Mouse (Mus musculus) MEL (cell line): ENCODE results near the gene Aff3. TPM values are rescaled to one million over a fixed set of nuclear protein-coding genes. Genes with fewer than 3 reads are reported as not detected.

Experiments
- DNase-seq: peaks from one replicate; pipeline ENCODE4 v3.0.0; 2011; ENCODE audit warnings: low read depth, low spot score
- H3K27ac ChIP-seq: 2 replicates; pipeline ENCODE4 v1.5.1; 2012; ENCODE audit warnings: low read depth, mild to moderate bottlenecking, control low read depth, low read length, moderate library complexity; ENCODE audit not compliant: control insufficient read depth
- H3K27me3 ChIP-seq, 2 experiments: fragments of 150-350 bp in 1 of 2; sonication (generic) in 1 of 2; 2 replicates each; pipeline ENCODE4 v1.6.1; 2012; ENCODE audit warnings: low read length in 2 of 2, mild to moderate bottlenecking in 2 of 2, improper control_type of control experiment in 1 of 2, moderate library complexity in 1 of 2; ENCODE audit not compliant: insufficient read depth in 2 of 2, control insufficient read depth in 1 of 2
- H3K36me3 ChIP-seq, 2 experiments: 2 replicates each; pipeline ENCODE4 v1.6.1; 2012 to 2014; ENCODE audit warnings: low read length in 2 of 2, improper control_type of control experiment in 1 of 2, inconsistent platforms in 1 of 2, mild to moderate bottlenecking in 1 of 2; ENCODE audit not compliant: insufficient read depth in 2 of 2, control insufficient read depth in 1 of 2
- H3K4me1 ChIP-seq, 2 experiments: fragments of 150-350 bp in 1 of 2; sonication (generic) in 1 of 2; 2 replicates each; pipeline ENCODE4 v1.6.1; 2012; ENCODE audit warnings: low read length in 2 of 2, improper control_type of control experiment in 1 of 2, mild to moderate bottlenecking in 1 of 2; ENCODE audit not compliant: insufficient read depth in 2 of 2, control insufficient read depth in 1 of 2
- H3K4me3 ChIP-seq, 2 experiments: fragments of 150-350 bp in 1 of 2; sonication (generic) in 1 of 2; 2 replicates each; pipeline ENCODE4 v1.5.1; 2012; ENCODE audit warnings: low read depth in 2 of 2, low read length in 2 of 2, mild to moderate bottlenecking in 2 of 2, moderate library complexity in 2 of 2, control low read depth in 1 of 2, improper control_type of control experiment in 1 of 2; ENCODE audit not compliant: control insufficient read depth in 1 of 2, insufficient read depth in 1 of 2
- H3K79me2 ChIP-seq: 2 replicates; pipeline ENCODE4 v1.6.1; 2012; ENCODE audit warnings: mild to moderate bottlenecking, low read length, moderate library complexity; ENCODE audit not compliant: control insufficient read depth, poor library complexity, insufficient read depth
- H3K9ac ChIP-seq: 2 replicates; pipeline ENCODE4 v1.6.1; 2012; ENCODE audit warnings: low read depth, mild to moderate bottlenecking, control low read depth, low read length, moderate library complexity; ENCODE audit not compliant: control insufficient read depth, poor library complexity, severe bottlenecking
- H3K9me3 ChIP-seq: fragments of 150-350 bp; sonication (generic); replicated peaks from 2 replicates; pipeline ENCODE4 v1.6.1; 2012; ENCODE audit warnings: mild to moderate bottlenecking, low read length, improper control_type of control experiment, moderate library complexity; ENCODE audit not compliant: insufficient read depth
- BHLHE40 ChIP-seq: IDR thresholded peaks from 2 replicates; pipeline ENCODE4 v1.6.1; 2012; ENCODE audit warnings: low read depth, mild to moderate bottlenecking, inconsistent platforms, low read length, improper control_type of control experiment, borderline replicate concordance
- CHD1 ChIP-seq: IDR thresholded peaks from 2 replicates; pipeline ENCODE4 v1.6.1; 2012; ENCODE audit warnings: low read depth, mild to moderate bottlenecking, inconsistent platforms, low read length, improper control_type of control experiment
- CHD2 ChIP-seq: IDR thresholded peaks from 2 replicates; pipeline ENCODE4 v1.6.1; 2011; ENCODE audit warnings: low read length, improper control_type of control experiment
- E2F4 ChIP-seq: IDR thresholded peaks from 2 replicates; pipeline ENCODE4 v1.6.1; 2011; ENCODE audit warnings: low read depth, low read length, improper control_type of control experiment, borderline replicate concordance
- ELF1 ChIP-seq: IDR thresholded peaks from 2 replicates; pipeline ENCODE4 v1.6.1; 2014; ENCODE audit warnings: low read depth, mild to moderate bottlenecking, inconsistent platforms, low read length, improper control_type of control experiment, moderate library complexity
- EP300 ChIP-seq, 2 experiments: IDR thresholded peaks; 2 replicates each; pipeline ENCODE4 v1.6.1; 2011; ENCODE audit warnings: improper control_type of control experiment in 2 of 2, low read length in 2 of 2, low read depth in 1 of 2, mild to moderate bottlenecking in 1 of 2
- ETS1 ChIP-seq: IDR thresholded peaks from 2 replicates; pipeline ENCODE4 v1.6.1; 2012; ENCODE audit warnings: low read depth, mild to moderate bottlenecking, inconsistent platforms, low read length, improper control_type of control experiment, moderate library complexity
- GATA1 ChIP-seq: IDR thresholded peaks from 2 replicates; pipeline ENCODE4 v1.6.1; 2011; ENCODE audit warnings: low read depth, low read length, improper control_type of control experiment
- MAFK ChIP-seq: IDR thresholded peaks from 2 replicates; pipeline ENCODE4 v1.6.1; 2011; ENCODE audit warnings: low read depth, mild to moderate bottlenecking, low read length, improper control_type of control experiment, borderline replicate concordance
- MAX ChIP-seq: IDR thresholded peaks from 2 replicates; pipeline ENCODE4 v1.6.1; 2011; ENCODE audit warnings: low read length, improper control_type of control experiment
- MAZ ChIP-seq: IDR thresholded peaks from 2 replicates; pipeline ENCODE4 v1.6.1; 2012; ENCODE audit warnings: low read depth, mild to moderate bottlenecking, inconsistent platforms, low read length, improper control_type of control experiment
- MXI1 ChIP-seq: IDR thresholded peaks from 2 replicates; pipeline ENCODE4 v1.6.1; 2011; ENCODE audit warnings: mild to moderate bottlenecking, low read depth, low read length, improper control_type of control experiment
- MYB ChIP-seq: IDR thresholded peaks from 2 replicates; pipeline ENCODE4 v1.6.1; 2011; ENCODE audit warnings: mild to moderate bottlenecking, low read depth, low read length, improper control_type of control experiment
- NELFE ChIP-seq: IDR thresholded peaks from 2 replicates; pipeline ENCODE4 v1.6.1; 2011; ENCODE audit warnings: low read depth, low read length, improper control_type of control experiment
- POLR2A ChIP-seq, 2 experiments: IDR thresholded peaks; 2 replicates each; pipeline ENCODE4 v1.6.1; 2011 to 2012; ENCODE audit warnings: low read length in 2 of 2, mild to moderate bottlenecking in 2 of 2, control low read depth in 1 of 2, improper control_type of control experiment in 1 of 2, low read depth in 1 of 2, moderate library complexity in 1 of 2; ENCODE audit not compliant: control insufficient read depth in 1 of 2, insufficient read depth in 1 of 2, poor library complexity in 1 of 2
- RAD21 ChIP-seq: IDR thresholded peaks from 2 replicates; pipeline ENCODE4 v1.6.1; 2011; ENCODE audit warnings: mild to moderate bottlenecking, low read depth, low read length, improper control_type of control experiment
- RCOR1 ChIP-seq: IDR thresholded peaks from 2 replicates; pipeline ENCODE4 v1.6.1; 2012; ENCODE audit warnings: low read depth, mild to moderate bottlenecking, inconsistent platforms, low read length, improper control_type of control experiment
- SMC3 ChIP-seq: IDR thresholded peaks from 2 replicates; pipeline ENCODE4 v1.6.1; 2011; ENCODE audit warnings: low read depth, low read length, improper control_type of control experiment
- TAL1 ChIP-seq: IDR thresholded peaks from 2 replicates; pipeline ENCODE4 v1.6.1; 2012; ENCODE audit warnings: mild to moderate bottlenecking, inconsistent platforms, low read length, moderate library complexity, mixed read lengths
- TBP ChIP-seq: IDR thresholded peaks from 2 replicates; pipeline ENCODE4 v1.8.0; 2011; ENCODE audit warnings: low read depth, low read length, improper control_type of control experiment
- UBTF ChIP-seq: IDR thresholded peaks from 2 replicates; pipeline ENCODE4 v1.6.1; 2012; ENCODE audit warnings: low read depth, mild to moderate bottlenecking, inconsistent platforms, low read length, improper control_type of control experiment, moderate library complexity, borderline replicate concordance; ENCODE audit not compliant: insufficient read depth
- ZC3H11A ChIP-seq: IDR thresholded peaks from 2 replicates; pipeline ENCODE4 v1.6.1; 2012; ENCODE audit warnings: low read depth, mild to moderate bottlenecking, inconsistent platforms, low read length, improper control_type of control experiment
- ZKSCAN1 ChIP-seq: IDR thresholded peaks from 2 replicates; pipeline ENCODE4 v1.6.1; 2012; ENCODE audit warnings: low read depth, mild to moderate bottlenecking, inconsistent platforms, low read length, improper control_type of control experiment, moderate library complexity
- ZMIZ1 ChIP-seq: IDR thresholded peaks from 2 replicates; pipeline ENCODE4 v1.6.1; 2012; ENCODE audit warnings: low read depth, mild to moderate bottlenecking, inconsistent platforms, low read length, improper control_type of control experiment, moderate library complexity
- ZNF384 ChIP-seq: IDR thresholded peaks from 2 replicates; pipeline ENCODE4 v1.6.1; 2012; ENCODE audit warnings: low read depth, mild to moderate bottlenecking, inconsistent platforms, low read length, improper control_type of control experiment
- polyA plus RNA-seq, 2 experiments: library from polyadenylated mRNA; stranded (reverse) in 1 of 2; unstranded in 1 of 2; fragments of >175 nt in 1 of 2; fragments of >200 nt in 1 of 2; gene quantifications; 2 replicates each; pipeline versions ENCODE4 v1.2.1 to v1.2.4; 2012; ENCODE audit warnings: low replicate concordance in 2 of 2, low read depth in 1 of 2; ENCODE audit not compliant: insufficient read length in 2 of 2, insufficient read depth in 1 of 2, missing spikeins in 1 of 2
- total RNA-seq: library from RNA; depleted of rRNA; stranded (reverse); fragments of 300-350 nt; gene quantifications from 2 replicates; pipeline ENCODE4 v1.2.3, GENCODE M21; 2012

The Aff3 gene
- total and polyA plus RNA-seq, 3 experiments = 18.5 to 41.1 (median 25.4) TPM

DNA sequence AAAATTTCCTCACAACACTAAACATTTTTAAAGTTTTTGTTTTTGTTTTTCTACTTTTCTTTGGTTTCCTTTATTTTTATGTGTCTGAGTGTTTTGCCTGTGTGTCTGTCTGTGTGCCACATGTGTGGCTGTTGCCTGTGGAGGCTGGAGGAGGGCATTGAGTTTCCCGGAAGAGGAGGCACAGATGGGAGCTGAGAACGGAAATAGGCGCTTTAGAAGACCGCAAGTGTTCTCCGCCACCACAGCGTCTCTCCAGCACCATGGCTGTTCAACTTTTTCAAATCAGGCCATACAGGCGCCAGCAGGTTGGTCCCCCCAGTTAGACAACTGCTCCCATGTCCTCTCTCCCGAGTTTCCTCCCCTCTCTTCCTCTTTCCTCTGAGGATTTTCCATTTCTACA is 155.5 kb downstream of the Aff3 start:
- H3K36me3 ChIP-seq = no peaks in the 10 kb centered on the region; a peak in 1 of 4 replicates
- TF ChIP-seq CHD2 = no peak
- TF ChIP-seq MAZ = no peak
- no peak for TF ChIP-seq POLR2A (IDR thresholded peaks at IDR 0.05; ENCODE audit: control insufficient read depth in 1 of 2, insufficient read depth in 1 of 2, low read depth in 1 of 2, low read length in 2 of 2, poor library complexity in 1 of 2)
- TF ChIP-seq ETS1 = no peak
- TF ChIP-seq E2F4 = no peak
- no peak for TF ChIP-seq ZKSCAN1
- TF ChIP-seq SMC3 = no peak
- no peak for TF ChIP-seq CHD1
- TF ChIP-seq GATA1 = no peak
- no peak for TF ChIP-seq TAL1
- no peak for TF ChIP-seq ELF1
- H3K9ac ChIP-seq = no peak overlapping the region
- no peak for DNase-seq
- H3K79me2 ChIP-seq = no peaks in the 10 kb centered on the region; the same call in 1 of the 2 replicates
- H3K27ac ChIP-seq = no peak overlapping the region
- H3K9me3 ChIP-seq = no peaks in the 10 kb centered on the region
- H3K27me3 ChIP-seq = no peaks in the 10 kb centered on the region
- no peak overlapping the region for H3K4me3 ChIP-seq
- peaks cover 0 to 2% of the 10 kb centered on the region in 2 experiments; a peak in 1 of 4 replicates for H3K4me1 ChIP-seq

GRCm38 (mm10) chr1:38507636-38508179 is 157.0 kb downstream of the Aff3 start:
- no peaks in the 10 kb centered on the region for H3K9me3 ChIP-seq
- H3K4me1 ChIP-seq = peaks cover 0 to 2% of the 10 kb centered on the region in 2 experiments; a peak in 1 of 4 replicates
- H3K4me3 ChIP-seq = no peak overlapping the region
- H3K27ac ChIP-seq = no peak overlapping the region
- H3K79me2 ChIP-seq = no peaks in the 10 kb centered on the region; the same call in 1 of the 2 replicates
- no peak for DNase-seq
- no peaks in the 10 kb centered on the region; a peak in 1 of 4 replicates for H3K36me3 ChIP-seq
- TF ChIP-seq NELFE (no peak), RCOR1 (no peak), ZNF384 (no peak), ZKSCAN1 (no peak), MXI1 (no peak), RAD21 (no peak), UBTF (no peak), TBP (no peak), BHLHE40 (no peak), MAZ (no peak), POLR2A (IDR thresholded peaks at IDR 0.05; ENCODE audit: control insufficient read depth in 1 of 2, insufficient read depth in 1 of 2, low read depth in 1 of 2, low read length in 2 of 2, poor library complexity in 1 of 2) (no peak), MAX (no peak), ZC3H11A (no peak), GATA1 (no peak), ZMIZ1 (no peak), EP300 (IDR thresholded peaks at IDR 0.05; ENCODE audit: low read depth in 1 of 2, low read length in 2 of 2) (no peak), MYB (no peak), MAFK (no peak)
- TF ChIP-seq, all 39 proteins: peak for 0
- no peak overlapping the region for H3K9ac ChIP-seq
- H3K27me3 ChIP-seq = no peaks in the 10 kb centered on the region
